Mouse (Mus musculus) neural tube, embryonic 15.5 days (tissue): ENCODE results near the gene Mapk7. TPM values are rescaled to one million over a fixed set of nuclear protein-coding genes. Genes with fewer than 3 reads are reported as not detected.

ENCODE experiments used
- ATAC-seq: fragments of 200-750 bp; cut with Nextera tagmentation; 2 replicates; pipeline ENCODE4 v1.8.0; 2017; ENCODE audit warnings: mild to moderate bottlenecking, moderate TSS enrichment, moderate library complexity; ENCODE audit not compliant: low FRiP score
- H3K27ac ChIP-seq: fragments of 300-500 bp; sonication (generic); replicated peaks from 2 replicates; pipeline ENCODE4 v1.5.1; 2015; ENCODE audit warnings: mild to moderate bottlenecking, inconsistent platforms
- H3K27me3 ChIP-seq: fragments of 300-500 bp; sonication (generic); replicated peaks from 2 replicates; pipeline ENCODE4 v1.6.1; 2015; ENCODE audit warnings: inconsistent platforms
- H3K36me3 ChIP-seq: fragments of 300-500 bp; sonication (generic); 2 replicates; pipeline ENCODE4 v1.6.1; 2015; ENCODE audit warnings: inconsistent platforms
- H3K4me1 ChIP-seq: fragments of 300-500 bp; sonication (generic); 2 replicates; pipeline ENCODE4 v1.6.1; 2015; ENCODE audit warnings: inconsistent platforms
- H3K4me2 ChIP-seq: fragments of 300-500 bp; sonication (generic); 2 replicates; pipeline ENCODE4 v1.6.1; 2015; ENCODE audit warnings: inconsistent platforms, mild to moderate bottlenecking, moderate library complexity
- H3K4me3 ChIP-seq: fragments of 300-500 bp; sonication (generic); replicated peaks from 2 replicates; pipeline ENCODE4 v1.5.1; 2015; ENCODE audit warnings: mild to moderate bottlenecking, inconsistent platforms
- H3K9ac ChIP-seq: fragments of 300-500 bp; sonication (generic); replicated peaks from 2 replicates; pipeline ENCODE4 v1.6.1; 2015; ENCODE audit warnings: mild to moderate bottlenecking, inconsistent platforms
- H3K9me3 ChIP-seq: fragments of 300-500 bp; sonication (generic); replicated peaks from 2 replicates; pipeline ENCODE4 v1.6.1; 2016; ENCODE audit warnings: inconsistent platforms
- WGBS: fragments of 180-500 bp; shearing (Covaris S2); methylation state at CpG from one replicate; pipeline ENCODE4 v1.1.7; 2015; ENCODE audit warnings: mixed read lengths; 5-methylcytosine and 5-hydroxymethylcytosine counted together
- polyA plus RNA-seq: library from polyadenylated mRNA; unstranded; fragments of >200 nt; fragmentation: Nextera tagmentation; extraction: Ambion mirVana; gene quantifications from 2 replicates; pipeline ENCODE4 v1.2.1, GENCODE M21; 2015

Mapk7 gene
- polyA plus RNA-seq, 1 experiment from 2014 or later, result 67.7 TPM

GRCm38 (mm10) chr11:61489085-61489484 is 5.1 kb downstream of the Mapk7 start:
- H3K4me2 ChIP-seq, result no peak overlapping the region
- 92% methylated on average over 2 of the region's 2 CpGs for WGBS
- peaks cover 44% of the 10 kb centered on the region for H3K36me3 ChIP-seq

GRCm38 (mm10) chr11:61487936-61488335 is 6.3 kb downstream of the Mapk7 start:
- Histone ChIP-seq H3K9me3 (no peaks in the 10 kb centered on the region), H3K27ac (peak overlapping the region; percentile 24; the same call in 1 of the 2 replicates), H3K4me3 (no peak overlapping the region), H3K9ac (no peak overlapping the region), H3K36me3 (peaks cover 44% of the 10 kb centered on the region), H3K4me2 (no peak overlapping the region), H3K27me3 (no peaks in the 10 kb centered on the region), H3K4me1 (peaks cover 68% of the 10 kb centered on the region)
- ATAC-seq, result no peak
- 66% methylated on average over 7 of the region's 7 CpGs for WGBS

More at GRCm38 (mm10) chr11:61489085-61489484, 5.1 kb downstream of the Mapk7 start:
- Histone ChIP-seq H3K9ac (no peak overlapping the region), H3K4me3 (no peak overlapping the region), H3K4me1 (peaks cover 71% of the 10 kb centered on the region), H3K27ac (no peak overlapping the region), H3K9me3 (no peaks in the 10 kb centered on the region), H3K27me3 (no peaks in the 10 kb centered on the region)
- ATAC-seq, result no peak

- 0 out of 2 replicates have a peak, but pooled peaks have one; percentile 22 for ATAC-seq
- Histone ChIP-seq H3K4me3 (no peak overlapping the region), H3K9me3 (no peaks in the 10 kb centered on the region), H3K27me3 (no peaks in the 10 kb centered on the region), H3K4me1 (peaks cover 63% of the 10 kb centered on the region), H3K9ac (no peak overlapping the region), H3K36me3 (peaks cover 44% of the 10 kb centered on the region), H3K4me2 (no peak overlapping the region), H3K27ac (peak overlapping the region; percentile 24; the same call in 1 of the 2 replicates)
- WGBS, result 13% methylated on average over 2 of the region's 2 CpGs
Measured at GRCm38 (mm10) chr11:61487401-61487800, 6.8 kb downstream of the Mapk7 start.

DNA sequence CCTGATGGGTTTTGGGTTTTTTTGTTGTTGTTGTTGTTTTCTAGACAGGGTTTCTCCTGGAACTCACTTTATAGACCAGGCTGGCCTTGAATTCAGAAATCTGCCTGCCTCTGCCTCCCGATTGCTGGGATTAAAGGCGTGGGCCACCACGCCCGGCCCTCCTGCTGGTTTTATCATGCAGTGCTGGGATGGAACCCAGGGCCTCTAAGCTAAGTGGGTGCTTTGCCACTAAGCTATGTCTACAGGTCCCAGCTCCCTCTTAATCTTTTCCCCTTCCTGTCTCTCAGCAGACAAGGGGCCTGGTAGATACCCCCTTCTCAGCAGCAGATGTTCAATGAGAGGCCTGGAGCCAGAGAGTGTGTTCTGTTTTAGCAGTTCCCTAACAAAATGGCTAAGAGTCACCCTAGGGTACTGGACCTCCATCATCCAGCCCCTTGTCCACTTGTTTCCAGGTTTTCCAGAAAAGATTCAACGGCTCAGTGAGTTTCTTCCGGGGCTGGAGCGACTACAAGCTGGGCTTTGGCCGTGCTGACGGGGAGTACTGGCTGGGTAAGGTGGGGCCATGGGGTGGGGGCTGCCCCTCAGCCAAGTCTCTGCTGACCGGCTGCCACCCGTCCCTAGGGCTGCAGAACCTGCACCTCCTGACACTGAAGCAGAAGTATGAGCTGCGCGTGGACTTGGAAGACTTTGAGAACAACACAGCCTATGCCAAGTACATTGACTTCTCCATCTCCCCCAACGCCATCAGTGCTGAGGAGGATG is 7.6 kb downstream of the Mapk7 start:
- H3K4me2 ChIP-seq, result peak overlapping the region; percentile 4
- no peaks in the 10 kb centered on the region for H3K27me3 ChIP-seq
- WGBS, result 91% methylated on average over 14 of the region's 14 CpGs
- no peak for ATAC-seq
- no peaks in the 10 kb centered on the region for H3K9me3 ChIP-seq
- H3K9ac ChIP-seq, result no peak overlapping the region
- H3K4me3 ChIP-seq, result peak overlapping the region; percentile 13; the same call in 1 of the 2 replicates
- peaks cover 42% of the 10 kb centered on the region for H3K36me3 ChIP-seq
- peaks cover 57% of the 10 kb centered on the region for H3K4me1 ChIP-seq
- H3K27ac ChIP-seq, result no peak overlapping the region; the same call in 1 of the 2 replicates

GRCm38 (mm10) chr11:61485541-61486457 is 8.4 kb downstream of the Mapk7 start:
- Histone ChIP-seq H3K4me3 (no peak overlapping the region; the same call in 1 of the 2 replicates), H3K36me3 (peaks cover 34% of the 10 kb centered on the region), H3K4me2 (peak overlapping the region; percentile 4), H3K27me3 (no peaks in the 10 kb centered on the region), H3K27ac (peak overlapping the region; percentile 77), H3K4me1 (peaks cover 49% of the 10 kb centered on the region), H3K9ac (no peak overlapping the region), H3K9me3 (no peaks in the 10 kb centered on the region)
- 47% methylated on average over 22 of the region's 22 CpGs for WGBS
- ATAC-seq, result no peak

GRCm38 (mm10) chr11:61484613-61485540 is 9.3 kb downstream of the Mapk7 start, which contains the start of gene Mfap4:
TSS of gene Mfap4 (plus strand) at chr11:61485431.
- 9% methylated on average over 20 of the region's 20 CpGs for WGBS
- Histone ChIP-seq H3K27ac (peak within 1 kb of the TSS; percentile 77), H3K36me3 (peaks cover 24% of the 10 kb centered on the region), H3K4me2 (peak within 1 kb of the TSS; percentile 4), H3K4me1 (peaks cover 40% of the 10 kb centered on the region), H3K9ac (0 out of 2 replicates have a peak within 1 kb of the TSS, but pooled peaks have one; percentile 5), H3K27me3 (no peaks in the 10 kb centered on the region), H3K4me3 (no peak within 1 kb of the TSS; the same call in 1 of the 2 replicates), H3K9me3 (no peaks in the 10 kb centered on the region)
- ATAC-seq, result peak; percentile 42; the same call in 1 of the 2 replicates

GRCm38 (mm10) chr11:61484256-61484612 is 10.0 kb downstream of the Mapk7 start:
- Histone ChIP-seq H3K27ac (peak overlapping the region; percentile 77), H3K9me3 (no peaks in the 10 kb centered on the region), H3K4me1 (peaks cover 33% of the 10 kb centered on the region), H3K4me2 (peak overlapping the region; percentile 4), H3K4me3 (no peak overlapping the region), H3K36me3 (peaks cover 18% of the 10 kb centered on the region), H3K27me3 (no peaks in the 10 kb centered on the region), H3K9ac (no peak overlapping the region)
- no peak for ATAC-seq
- WGBS, result 17% methylated on average over 10 of the region's 10 CpGs

DNA sequence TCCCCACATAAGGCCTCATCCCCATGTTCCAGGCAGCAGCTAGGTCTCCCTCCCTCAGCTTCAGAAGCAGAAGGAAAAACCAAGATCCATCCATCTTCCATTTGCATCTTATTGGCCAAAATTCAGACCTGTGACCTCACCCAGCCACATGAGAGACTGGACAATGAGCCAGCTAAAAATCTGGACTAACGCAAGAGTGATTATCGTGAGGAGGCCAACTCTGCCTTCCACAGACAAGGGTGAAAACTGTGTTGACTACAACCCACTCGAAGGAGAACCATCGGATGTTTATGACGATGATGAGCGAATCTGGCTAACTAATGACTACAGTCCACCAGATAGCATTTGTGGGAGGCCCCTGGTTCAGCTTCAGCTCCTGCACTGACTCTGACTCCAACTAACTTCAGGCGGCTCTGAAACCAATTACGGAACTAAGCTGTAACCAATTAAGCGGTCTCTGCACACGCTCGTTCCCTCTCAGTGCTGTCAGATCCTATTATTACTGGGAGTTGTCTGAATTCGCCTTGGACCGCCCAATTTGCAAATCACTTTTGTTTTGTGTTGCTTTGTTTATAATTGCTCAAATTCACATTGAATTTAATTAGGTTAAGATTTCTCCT is 10.9 kb downstream of the Mapk7 start:
- no peaks in the 10 kb centered on the region for H3K9me3 ChIP-seq
- peaks cover 9% of the 10 kb centered on the region for H3K36me3 ChIP-seq
- 69% methylated on average over 13 of the region's 13 CpGs for WGBS
- H3K4me2 ChIP-seq, result no peak overlapping the region
- no peak overlapping the region for H3K4me3 ChIP-seq
- no peaks in the 10 kb centered on the region for H3K27me3 ChIP-seq
- H3K4me1 ChIP-seq, result peaks cover 30% of the 10 kb centered on the region
- no peak overlapping the region for H3K9ac ChIP-seq
- no peak for ATAC-seq
- H3K27ac ChIP-seq, result no peak overlapping the region

DNA sequence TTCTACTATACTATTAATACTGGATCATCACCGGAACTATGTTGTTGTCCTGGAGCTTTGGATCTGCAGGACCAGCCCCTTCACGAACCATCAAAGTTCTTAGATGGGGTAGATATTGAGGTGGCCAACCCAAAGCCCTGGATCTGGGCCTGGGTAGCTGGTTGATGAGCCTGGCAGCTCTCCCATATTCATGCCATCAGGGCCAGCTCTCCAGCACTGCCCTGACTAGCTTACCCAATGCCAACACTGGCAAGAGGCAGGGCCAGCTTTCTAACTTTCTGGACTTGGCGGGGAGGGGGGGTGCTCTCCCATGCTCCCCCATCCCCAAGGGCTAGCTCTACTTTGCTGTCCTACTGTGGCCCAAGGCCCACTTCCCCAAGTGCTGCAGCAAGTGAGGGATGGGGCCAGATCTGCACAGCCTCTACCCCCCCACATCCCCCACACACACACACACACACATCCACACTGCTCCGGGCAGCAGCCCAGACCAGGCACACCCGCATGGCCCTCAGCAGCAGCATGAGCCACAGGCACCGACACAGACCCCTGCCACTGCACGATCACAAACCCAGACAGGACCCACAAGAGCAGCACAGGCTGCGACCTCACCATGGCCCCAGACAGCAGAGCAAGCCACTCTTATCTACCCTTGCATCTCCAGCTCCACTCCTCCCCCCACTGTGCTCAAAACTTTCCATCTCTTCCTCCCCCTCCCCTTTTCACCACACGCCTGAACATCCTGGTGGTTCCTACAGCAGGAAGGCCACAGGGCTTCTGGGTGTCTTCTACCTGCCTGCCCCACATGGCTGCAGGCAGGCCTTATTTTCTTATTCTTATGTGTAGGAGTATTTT is 12.7 kb downstream of the Mapk7 start:
- Histone ChIP-seq H3K9ac (no peak overlapping the region), H3K27ac (no peak overlapping the region), H3K36me3 (no peaks in the 10 kb centered on the region), H3K4me3 (no peak overlapping the region), H3K9me3 (no peaks in the 10 kb centered on the region), H3K4me2 (no peak overlapping the region), H3K4me1 (peaks cover 23% of the 10 kb centered on the region), H3K27me3 (no peaks in the 10 kb centered on the region)
- no peak for ATAC-seq
- 77% methylated on average over 9 of the region's 9 CpGs for WGBS

DNA sequence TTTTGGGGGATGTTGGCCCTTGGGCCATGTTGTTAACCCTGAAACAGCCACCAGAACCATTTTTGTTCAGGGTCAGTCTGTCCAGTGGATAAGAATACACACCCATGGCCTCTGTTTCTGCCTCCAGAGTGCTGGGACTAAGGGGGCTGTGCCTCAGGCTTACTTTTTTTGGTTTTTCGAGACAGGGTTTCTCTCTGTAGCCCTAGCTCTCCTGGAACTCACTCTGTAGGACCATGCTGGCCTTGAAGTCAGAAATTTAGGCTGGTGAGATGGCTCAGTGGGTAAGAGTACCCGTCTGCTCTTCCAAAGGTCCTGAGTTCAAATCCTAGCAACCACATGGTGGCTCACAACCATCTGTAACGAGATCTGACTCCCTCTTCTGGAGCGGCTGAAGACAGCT is 15.4 kb downstream of the Mapk7 start:
- H3K9ac ChIP-seq, result no peak overlapping the region
- H3K4me2 ChIP-seq, result no peak overlapping the region
- H3K27ac ChIP-seq, result no peak overlapping the region
- no peak overlapping the region for H3K4me3 ChIP-seq
- no peaks in the 10 kb centered on the region; the same call in 1 of the 2 replicates for H3K27me3 ChIP-seq
- WGBS, result 89% methylated on average over 4 of the region's 4 CpGs
- no peaks in the 10 kb centered on the region for H3K36me3 ChIP-seq
- no peak for ATAC-seq
- H3K9me3 ChIP-seq, result no peaks in the 10 kb centered on the region
- H3K4me1 ChIP-seq, result peaks cover 2% of the 10 kb centered on the region; the same call in 1 of the 2 replicates
